Mouse (Mus musculus) urinary bladder, postnatal 14 days (tissue): ENCODE measurements around the gene Gls.

Source experiments
- DNase-seq: peaks from one replicate; pipeline ENCODE4 v3.0.0; 2021; ENCODE audit warnings: low spot score

Gene Gls

DNA sequence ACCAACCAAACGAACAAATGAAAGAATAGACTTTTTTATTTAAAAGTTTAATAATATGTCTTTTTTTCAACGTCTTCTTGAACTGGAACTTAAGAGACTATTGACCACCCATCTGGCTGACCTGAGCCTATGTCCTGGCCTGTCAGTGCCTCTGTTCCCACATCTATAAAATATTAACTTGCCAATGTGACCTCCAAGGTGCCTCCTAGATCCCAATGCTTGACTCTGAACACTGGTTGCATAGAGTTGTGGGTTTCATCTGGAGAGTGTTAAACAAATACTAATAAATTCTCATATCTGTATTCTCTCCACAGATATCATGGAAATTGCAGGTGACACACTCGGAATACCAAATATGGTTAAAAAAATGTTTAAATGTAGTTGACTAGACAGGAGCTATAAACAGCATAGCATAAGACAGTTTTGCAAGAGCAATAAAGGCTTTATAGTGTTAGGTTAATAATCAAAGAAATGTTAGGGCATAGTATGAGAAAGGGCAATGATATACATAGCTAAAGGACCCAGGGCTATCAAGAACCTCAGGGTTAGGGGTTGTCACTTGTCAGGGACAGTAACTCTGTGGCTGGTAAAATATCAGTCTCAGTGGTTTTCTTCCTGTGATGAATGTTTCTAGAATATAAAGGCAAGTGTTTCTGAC, 16.0 kb upstream of the Gls start:
- DNase-seq, result no peak

DNA sequence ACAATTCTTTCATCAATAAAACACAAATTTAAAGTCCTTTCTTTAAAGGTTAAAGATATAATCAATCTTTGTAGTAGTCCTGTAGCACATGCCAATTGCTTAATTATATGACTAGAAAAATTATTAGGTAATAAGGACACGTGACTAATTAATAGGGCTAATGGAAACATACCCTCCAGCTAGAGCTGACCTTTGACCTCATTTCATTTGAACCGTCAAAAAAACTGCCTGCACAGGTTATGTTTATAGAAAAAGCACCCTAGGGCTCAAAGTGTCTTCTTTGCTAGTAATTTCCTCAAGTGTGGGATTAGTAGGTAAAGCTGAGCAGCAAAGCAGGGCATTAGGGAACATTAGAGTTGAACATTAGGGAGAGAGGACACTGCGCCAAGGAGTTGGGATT, 9.2 kb upstream of the Gls start:
- DNase-seq, result no peak

DNA sequence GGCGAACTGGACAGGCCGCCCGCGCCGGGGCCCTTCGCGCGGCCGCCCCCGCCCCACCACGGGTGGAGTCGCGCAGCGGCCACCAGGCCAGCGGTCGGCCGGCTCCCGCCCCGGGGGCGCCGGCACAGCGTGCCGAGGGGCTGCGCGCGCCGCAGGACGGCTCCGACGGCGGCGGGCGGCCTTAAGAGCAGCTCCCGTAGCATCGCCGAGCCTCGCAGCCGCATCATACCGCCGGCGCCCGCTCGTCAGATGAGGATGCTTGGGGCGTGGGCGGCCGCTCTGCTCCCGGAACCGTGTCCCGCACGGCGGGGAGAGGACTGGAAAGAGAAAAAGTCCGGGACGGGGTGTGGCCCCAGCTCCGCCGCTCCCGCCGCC, 279 bp downstream of the Gls start:
- DNase-seq, result no peak

DNA sequence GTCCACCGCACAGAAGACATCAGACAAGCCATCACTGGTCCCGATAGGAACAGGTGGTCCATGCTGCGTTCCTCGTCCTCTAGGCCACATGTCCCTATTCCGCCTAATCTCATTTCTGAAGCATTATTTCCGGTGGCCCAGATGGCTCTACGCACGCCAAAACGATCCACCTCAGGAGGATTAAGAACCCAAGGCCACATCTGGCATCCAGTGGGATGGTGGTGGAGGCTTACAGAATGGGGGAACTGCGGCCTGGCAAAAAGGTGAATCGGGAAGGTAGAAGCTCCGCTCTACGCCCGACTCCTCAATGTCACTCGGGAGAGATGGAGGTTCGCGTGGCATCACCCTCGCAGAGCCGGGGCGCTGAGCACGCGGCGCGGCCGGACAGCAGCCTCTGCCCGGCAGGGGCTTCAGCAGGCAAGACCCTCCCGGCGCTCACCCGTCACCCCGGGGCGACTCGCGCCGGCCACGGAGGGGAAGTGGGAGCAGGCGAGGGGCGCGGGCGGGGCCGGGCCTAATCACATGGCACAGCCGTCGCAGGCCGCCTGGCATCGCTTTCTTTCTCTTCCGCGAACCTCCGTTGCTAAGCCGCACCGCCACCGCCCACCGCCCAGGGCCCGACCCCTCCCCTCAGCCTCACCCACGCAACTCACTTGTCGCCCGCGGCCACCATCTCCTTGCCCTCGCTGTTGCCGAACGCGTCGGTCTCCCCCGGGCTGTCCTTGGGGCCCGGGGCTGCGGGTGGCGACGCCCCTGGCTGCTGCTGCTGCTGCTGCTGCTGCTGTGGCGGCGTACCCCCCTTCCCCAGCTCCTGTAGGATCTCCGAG, 880 bp downstream of the Gls start:
- DNase-seq, result peak; percentile 55

DNA sequence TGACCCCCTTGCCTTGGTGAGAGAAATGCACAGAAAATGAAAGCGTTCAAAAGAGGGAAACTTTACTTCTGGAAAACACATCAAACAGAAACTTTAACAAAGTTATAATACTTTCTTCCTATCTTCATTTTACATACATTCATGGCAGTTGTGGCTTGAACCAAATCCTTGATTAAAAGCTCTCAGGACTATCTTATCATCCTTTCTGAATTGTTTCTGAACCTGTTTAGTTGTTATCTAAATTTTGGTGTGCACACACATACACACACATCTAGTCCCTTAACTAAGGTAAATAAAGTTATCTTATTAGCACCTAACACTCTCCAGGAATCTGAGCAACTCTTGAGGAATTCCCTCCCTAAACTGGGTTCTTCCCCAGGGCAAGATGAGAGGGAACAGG, 2.6 kb downstream of the Gls start:
- DNase-seq, result no peak

DNA sequence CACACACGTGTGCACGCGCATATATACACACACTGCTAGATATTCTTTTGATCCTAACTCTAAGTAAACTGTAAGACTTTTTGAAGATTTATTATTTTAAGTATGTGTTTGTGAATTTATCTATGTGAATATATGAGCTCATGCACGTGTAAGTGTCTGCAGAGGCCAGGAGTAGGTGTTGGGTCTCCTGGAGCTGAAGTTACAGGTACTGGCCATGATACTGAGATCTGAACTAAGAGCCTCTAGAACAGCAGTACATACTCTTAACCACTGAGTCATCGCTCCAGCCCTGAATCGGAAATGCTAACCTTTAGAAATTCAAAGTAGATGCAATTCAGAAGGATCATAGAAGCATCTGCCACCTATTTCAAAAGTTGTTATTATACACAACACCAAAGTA, 4.9 kb downstream of the Gls start:
- DNase-seq, result no peak

DNA sequence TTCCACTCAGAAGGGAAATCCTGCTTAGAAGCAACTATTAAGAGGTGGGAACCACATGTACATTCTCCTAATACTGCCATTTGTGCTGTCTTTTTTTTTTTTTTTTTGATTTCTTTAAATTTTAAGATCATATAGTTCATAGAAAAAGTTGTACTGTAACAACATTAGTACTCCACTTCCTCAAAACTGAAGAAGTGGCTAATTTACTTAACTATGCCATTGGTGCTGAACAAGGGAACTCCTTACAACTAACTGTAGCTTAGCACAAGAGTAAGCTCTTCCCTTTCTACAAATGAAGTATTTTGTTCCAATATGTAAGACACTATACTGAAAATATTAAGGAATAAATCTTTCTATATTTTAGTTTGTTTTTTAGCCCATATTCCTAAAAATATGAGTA, 6.6 kb downstream of the Gls start:
- DNase-seq, result no peak

DNA sequence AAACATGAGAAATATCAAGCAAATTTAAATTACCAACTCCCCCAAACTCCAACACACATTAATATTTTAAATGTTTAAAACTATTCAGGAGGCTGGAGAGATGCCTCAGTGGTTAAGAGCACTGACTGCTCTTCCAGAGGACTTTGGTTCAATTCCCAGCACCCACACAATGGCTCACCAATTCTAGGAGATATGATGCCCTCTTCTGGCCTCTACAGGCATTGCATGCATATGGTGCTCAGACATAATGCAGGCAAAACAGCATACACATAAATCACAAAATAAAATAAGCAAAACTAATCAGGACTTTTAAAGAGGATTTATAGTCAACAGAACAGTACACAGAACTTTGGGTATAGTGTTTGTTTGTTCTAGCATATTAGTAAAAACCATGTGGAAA, 16.3 kb downstream of the Gls start:
- no peak for DNase-seq

DNA sequence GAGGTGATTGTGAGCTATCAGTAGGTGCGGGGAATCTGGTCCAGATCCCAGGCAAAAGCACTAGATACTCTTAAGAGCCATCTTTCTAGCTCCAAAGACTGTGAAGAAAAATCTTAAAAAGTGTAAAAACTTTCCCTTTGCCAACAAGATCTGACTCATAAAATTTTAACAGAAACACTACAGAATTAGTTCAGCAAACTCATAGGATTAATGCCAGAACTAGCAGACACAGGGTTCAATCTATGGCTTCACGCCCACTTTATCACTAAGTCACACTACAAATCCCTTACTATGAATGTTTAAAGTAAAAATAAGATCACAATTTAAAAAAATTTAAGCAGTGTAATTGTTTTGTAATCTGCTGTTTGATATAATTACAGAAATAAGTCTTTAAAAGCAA, 50.0 kb downstream of the Gls start:
- DNase-seq, result no peak

DNA sequence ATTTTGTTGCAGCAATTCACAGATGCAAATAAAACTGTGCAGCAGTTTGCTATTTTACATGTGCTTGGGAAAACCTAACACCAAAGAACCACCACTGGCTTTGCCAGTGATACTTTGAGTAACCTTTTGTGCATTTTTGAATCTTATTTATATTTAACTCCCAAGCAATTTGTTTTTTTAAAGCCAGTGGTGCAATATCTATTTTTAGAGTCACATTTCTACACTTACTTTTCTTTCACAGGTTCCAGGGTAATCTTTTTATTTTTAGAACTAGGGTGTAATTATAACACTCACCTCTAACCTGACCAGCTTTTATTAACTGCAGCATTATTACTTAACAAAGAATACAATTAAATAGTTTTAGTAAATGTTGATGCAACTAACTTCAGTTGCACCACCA, 51.0 kb downstream of the Gls start:
- DNase-seq, result no peak

DNA sequence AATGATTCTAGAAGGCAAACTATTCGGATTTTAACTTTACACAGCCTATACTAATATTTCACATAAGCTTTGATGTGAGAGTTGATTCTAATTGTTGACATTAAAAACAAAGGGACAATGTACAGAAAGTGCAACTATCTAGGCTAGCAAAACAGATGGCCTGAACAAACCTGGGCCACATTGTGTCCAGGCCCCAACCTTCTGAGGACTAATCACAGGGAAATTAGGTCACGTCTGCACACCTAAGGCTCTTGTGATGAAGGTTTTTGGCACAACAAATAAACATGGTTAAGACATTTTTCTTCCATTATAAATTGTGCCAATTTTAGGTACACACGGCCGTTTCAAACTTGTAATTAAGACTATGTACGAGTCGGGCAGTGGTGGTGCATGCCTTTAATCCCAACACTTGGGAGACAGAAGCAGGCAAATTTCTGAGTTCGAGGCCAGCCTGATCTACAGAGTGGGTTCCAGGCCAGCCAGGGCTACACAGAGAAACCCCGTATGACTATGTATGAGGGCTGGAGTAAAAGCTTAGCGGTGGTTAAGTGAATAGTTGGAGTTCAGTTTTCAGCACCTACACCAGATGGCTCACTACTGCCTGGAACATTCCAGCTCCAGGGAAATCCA, 53.0 kb downstream of the Gls start:
- DNase-seq, result no peak

DNA sequence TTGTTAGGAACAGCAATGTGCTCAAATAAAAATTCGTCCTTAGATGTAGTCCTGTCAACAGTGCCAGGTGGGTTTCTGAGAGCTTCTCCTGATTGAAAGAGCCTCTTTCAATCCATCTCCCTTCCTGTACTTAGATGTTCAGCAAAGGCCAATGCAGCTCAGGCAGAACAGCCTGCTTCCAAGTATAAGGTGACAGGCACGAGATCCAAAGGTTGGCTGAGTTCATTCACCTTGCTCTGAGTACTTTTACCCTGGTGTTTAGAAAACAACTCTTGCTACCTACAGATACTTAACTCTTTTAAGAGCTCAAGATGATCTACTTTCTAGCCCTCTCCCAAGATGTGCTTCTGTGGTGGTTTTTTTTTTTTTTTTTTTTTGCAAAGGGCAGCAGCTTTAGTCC, 56.0 kb downstream of the Gls start:
- DNase-seq, result no peak

DNA sequence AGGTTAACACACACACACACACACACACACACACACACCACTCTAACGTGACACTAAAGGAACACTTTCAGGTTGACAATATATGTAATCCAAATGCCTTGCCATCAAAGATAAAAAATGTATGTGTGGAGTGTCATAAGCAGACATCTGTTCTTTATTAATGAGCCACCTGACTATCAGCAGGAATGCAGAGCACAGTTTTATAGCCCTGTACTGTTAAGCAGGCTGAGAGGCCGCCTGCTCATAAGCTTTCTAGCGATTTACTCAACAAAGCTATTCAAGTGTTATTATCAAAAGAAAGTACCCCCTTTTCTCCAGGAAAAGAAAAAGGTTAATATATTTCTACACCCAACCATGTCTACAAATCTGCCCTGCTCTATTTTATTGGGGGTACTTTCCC, 57.0 kb downstream of the Gls start:
- DNase-seq, result no peak

DNA sequence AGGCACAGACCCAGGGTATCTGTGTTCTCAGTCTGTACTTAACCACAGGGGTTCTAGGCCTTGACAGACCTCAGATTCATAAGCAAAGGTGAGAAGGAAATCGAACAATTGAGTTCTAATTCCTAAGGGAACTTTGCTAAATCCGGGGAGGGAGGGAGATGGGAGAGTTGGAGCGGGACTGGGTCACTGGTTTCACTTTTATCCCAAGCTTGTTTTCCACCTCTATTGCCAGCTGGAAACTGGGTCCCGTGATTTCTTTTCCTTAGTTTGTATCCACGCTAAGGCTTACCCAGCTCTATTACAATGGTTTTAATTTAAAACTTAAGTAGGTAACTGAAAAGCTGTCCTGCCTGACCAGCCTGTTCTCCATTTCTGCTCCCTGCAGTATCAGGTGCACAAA, 57.7 kb downstream of the Gls start:
- no peak for DNase-seq

DNA sequence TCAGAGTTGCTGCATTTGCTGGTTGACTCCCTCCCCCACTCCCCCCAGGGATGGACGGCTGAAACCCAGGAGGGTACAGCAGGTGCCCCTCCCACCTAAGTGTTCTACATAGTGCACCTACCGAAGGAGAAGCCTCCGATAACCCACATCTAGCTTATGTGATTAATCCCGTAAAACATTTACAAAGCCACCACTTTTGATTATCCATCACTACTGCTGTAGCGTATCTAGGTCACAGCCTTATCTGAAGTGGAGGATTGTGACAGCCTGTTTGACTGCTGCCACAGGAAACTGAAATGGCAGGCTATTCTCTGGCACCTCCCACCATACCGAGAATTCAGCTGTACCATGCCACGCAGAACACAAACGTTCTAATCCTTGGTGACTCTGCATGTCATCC, 61.8 kb downstream of the Gls start:
- DNase-seq, result no peak

DNA sequence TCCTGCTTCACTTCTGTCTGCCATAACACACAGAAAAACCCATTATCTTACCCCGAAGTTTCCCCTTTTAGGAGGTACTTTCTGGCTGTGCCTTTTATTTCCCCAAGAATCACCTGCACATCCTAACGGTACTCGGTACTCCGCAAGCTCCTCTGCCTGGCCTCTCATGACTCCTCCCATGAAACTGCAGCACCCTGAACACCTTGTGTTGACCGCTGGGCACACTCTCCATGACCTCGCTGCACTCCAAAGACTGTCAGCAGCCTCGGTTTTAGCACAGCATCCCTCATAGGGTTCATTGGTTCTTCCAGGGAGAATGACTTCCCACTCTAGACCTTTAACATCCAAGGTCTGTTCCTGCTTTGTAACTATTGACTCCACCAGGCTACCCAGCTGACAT, 62.3 kb downstream of the Gls start:
- DNase-seq, result no peak

DNA sequence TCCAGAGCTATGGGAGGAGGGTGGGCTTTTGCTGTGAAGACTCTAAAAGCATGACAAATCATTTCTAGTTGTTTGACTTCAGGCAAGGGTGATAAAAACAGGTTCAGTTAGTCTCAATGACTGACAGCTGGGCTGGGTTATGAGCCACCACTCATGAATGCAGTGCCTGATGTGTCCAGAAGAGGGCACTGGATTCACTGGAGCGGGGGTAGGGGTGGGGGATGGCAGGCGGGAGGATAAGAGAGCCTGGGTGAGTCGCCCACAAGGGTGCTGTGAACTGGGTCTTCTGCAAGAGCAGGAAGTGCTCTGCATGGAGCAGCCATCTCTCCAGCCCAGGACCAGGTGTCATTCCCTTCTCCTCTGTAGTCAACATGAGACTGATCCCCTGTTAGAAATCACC, 63.0 kb downstream of the Gls start:
- DNase-seq, result peak; percentile 34

DNA sequence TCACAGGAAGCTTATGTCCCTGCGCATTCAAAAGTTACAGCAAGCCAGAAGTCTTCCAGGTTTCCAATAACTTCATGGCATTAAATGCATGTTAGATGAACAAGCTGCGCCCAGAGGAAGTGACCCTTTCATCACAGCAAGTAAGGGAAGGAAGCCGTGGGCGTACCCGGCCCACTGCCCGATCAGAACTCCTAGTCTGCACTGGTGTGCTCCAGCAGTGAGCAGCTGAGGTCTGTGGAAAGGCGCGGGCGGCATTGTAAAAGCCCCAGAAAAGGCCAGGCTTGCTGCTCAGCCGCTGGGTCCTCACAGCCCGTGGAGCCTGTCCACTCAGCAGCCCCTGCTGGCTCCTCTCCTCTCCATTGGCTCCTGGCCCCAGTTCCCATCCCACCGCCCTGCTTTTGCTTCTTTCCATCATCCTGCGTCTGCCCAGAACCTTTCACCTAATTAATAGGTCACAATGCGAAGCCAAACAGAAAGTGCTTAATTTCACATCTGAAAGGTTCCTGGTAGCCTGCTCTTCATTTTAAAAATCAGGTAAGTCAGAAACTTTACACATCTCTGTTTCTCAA, 66.3 kb downstream of the Gls start:
- DNase-seq, result no peak

DNA sequence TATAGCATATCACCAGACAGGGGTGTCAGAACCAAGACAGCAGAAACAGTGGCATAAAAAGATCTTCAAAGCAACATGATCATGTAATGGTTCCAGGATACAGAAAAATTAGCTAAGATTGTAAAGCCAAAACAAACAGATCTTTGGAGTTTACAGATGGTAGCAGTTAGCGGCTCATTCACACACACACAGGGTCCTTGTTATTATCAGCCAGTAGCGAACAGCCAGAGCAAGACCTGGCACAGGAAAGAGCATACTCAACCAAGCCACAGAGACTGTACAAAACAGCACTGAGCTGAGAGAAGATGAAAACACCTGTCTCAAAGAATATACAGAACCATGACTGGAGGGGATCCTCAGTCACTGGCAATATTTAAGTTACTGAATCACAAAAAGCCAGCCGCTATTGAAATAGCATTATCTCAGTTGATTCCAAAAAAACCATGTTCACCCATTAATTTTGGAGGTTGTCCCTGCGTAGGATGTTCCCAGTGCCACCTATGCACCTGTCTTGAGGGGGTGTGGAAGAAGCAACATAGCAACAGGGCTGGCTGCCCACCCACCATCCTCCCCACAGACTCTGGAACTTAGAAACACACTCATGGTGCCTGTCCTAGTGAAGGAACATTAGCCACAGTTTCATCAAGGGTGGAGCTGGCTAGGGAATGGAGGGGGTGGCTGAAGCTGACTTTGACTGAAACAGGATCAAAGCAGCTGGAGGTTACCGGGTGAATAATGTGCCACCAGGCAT, 69.2 kb downstream of the Gls start:
- DNase-seq, result no peak

DNA sequence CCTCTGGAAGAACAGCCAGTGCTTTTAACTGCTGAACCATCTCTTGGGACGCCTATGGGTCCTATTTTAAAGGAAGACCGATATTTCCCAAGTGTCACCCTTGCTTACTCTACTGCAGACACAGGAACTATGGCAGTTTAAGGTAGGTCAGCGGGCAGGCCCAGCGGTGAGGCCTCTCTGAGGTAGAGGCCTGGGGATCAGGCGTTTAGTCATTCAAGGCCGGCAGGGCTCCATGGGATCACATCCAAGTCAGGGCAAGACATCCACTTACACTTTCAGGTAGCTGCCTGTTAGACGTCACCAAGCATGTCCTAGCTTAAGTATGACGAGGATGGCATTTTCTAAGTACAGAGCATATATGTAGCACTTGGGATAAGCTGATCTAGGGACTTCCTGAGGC, 71.9 kb downstream of the Gls start:
- DNase-seq, result no peak

DNA sequence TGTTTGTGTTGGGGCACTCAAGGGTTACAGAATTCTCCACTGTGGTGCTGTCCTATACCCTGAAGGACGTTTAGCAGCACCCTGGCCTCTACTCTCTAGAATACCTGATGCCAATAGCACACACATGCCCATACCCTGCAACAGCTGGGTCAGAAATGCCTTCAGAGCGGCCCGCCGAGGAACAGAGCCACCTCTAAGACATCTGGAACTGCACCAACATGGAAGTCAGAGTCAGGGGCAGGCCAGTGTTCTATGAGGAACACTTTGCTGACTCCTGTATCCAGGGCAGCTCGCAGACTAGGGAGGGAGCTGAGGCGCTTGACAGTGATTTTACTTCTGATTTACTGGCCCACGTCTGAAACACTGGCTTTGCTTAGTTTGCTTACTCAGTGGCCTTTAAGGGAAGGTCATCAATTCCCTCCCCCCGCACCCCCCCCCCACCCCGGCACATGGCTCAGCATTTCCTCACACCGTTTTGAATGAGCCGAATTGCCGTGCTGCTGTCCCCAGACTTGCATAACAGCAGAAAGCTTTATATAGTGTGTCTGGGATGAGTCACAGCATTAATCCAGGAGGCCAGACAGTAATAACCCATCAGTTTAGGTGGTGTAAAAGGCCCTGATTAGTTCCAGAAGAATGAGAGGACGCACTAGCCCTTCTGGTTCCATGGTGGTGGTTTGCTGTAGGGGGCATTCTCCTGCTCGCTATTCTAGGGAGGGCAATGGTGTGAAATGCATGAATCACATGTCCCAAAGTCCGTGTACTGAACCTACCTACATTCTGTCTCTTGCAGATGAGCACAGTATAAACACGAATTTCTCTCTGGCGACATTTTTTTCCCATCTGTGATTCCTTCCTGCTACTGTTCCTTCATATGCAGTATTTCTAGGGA, 74.3 kb downstream of the Gls start:
- no peak for DNase-seq
